Mouse (Mus musculus) adrenal gland, postnatal 0 days (tissue): ENCODE measurements around the gene Vmn1r214. TPM values are rescaled to one million over a fixed set of nuclear protein-coding genes. Genes with fewer than 3 reads are reported as not detected.

Source experiments
- polyA plus RNA-seq: library from polyadenylated mRNA; unstranded; fragments of >200 nt; fragmentation: Nextera tagmentation; extraction: Ambion mirVana; gene quantifications from 2 replicates; pipeline ENCODE4 v1.2.1, GENCODE M21; 2015

Vmn1r214 gene
- polyA plus RNA-seq = not detected in 2 replicates

DNA sequence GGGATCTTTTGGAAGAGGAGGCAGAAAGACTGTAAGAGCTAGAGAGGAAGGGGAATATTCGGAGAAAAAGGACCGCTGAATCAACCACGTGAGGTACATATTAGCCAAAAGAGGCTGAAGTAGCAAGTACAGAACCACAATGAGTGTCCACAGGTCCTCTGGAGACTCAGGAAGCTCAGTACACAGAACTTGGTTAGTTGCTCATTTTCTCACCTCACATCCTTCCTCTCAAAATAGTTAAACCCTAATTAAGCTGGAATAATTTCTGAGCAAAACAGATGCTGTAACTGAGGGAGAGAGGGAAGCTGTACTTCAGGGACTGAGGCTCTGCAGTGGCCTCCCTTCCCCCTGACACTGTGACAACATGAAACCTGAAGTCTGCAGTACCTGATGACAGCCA lies at the start of gene Vmn1r214:
Gene Vmn1r214 (plus strand): TSS at position 301 of the 400 bp plus-strand sequence.

DNA sequence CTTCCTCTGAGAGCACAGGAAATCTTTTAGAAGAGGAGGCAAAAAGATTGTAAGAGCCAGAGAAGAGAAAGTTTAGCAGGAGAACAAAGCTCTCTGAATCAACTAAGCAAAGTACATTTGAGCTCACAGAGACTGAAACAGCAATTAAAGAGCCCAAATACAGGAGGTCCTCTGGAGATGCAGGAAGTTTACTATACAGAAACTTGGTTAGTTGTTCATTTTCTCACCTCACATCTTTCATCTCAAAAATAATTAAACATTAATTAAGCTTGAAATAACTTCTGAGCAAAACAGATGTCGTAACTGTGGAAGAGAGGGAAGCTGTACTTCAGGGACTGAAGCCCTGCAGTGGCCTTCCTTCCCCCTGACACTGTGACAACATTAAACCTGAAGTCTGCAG lies 22.9 kb upstream of the Vmn1r214 start, which contains the start of gene Vmn1r213:
Gene Vmn1r213 (plus strand): TSS at position 301 of the 400 bp plus-strand sequence.

DNA sequence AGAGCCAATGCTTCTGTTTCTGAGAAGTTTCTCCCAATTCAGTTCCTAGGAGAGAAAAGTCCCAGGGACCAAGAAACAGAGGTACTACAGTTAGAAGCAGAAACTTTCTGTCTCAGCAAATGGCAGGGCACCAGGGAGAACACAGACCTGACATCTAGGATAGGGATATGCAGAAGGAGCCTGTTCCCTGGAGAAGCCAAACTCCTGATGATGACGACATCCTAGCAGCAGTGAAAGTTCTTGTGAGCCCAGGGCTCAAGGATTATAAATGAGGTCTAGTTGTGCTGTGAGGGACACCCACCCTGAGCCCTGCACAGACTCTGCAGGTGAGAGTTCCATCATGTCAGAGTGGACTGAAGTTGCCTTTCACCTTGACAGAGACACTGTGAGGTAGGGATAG lies 37.5 kb downstream of the Vmn1r214 start, which contains the start of gene Vmn1r215:
Gene Vmn1r215 (plus strand): TSS at position 301 of the 400 bp plus-strand sequence.

Other genes with a start within 250 kb of the Vmn1r214 start
- not detected in 2 replicates for gene Vmn1r209, start 220.7 kb upstream of the Vmn1r214 start, polyA plus RNA-seq
- gene Vmn1r210, start 199.1 kb upstream of the Vmn1r214 start, polyA plus RNA-seq = not detected in 2 replicates
- not detected in 2 replicates for gene Vmn1r211, start 172.9 kb upstream of the Vmn1r214 start, polyA plus RNA-seq
- gene Vmn1r212, start 146.2 kb upstream of the Vmn1r214 start, polyA plus RNA-seq = not detected in 2 replicates
- gene Vmn1r213, start 22.8 kb upstream of the Vmn1r214 start, polyA plus RNA-seq = not detected in 2 replicates
- not detected in 2 replicates for gene Vmn1r215, start 37.6 kb downstream of the Vmn1r214 start, polyA plus RNA-seq
- not detected in 2 replicates for gene Vmn1r217, start 87.8 kb downstream of the Vmn1r214 start, polyA plus RNA-seq
- not detected in 2 replicates for gene Vmn1r218, start 102.7 kb downstream of the Vmn1r214 start, polyA plus RNA-seq
- gene Vmn1r219, start 128.9 kb downstream of the Vmn1r214 start, polyA plus RNA-seq = not detected in 2 replicates
- gene Vmn1r220, start 157.6 kb downstream of the Vmn1r214 start, polyA plus RNA-seq = not detected in 2 replicates
- not detected in 2 replicates for gene Vmn1r221, start 183.7 kb downstream of the Vmn1r214 start, polyA plus RNA-seq
- not detected in 2 replicates for gene Vmn1r222, start 205.5 kb downstream of the Vmn1r214 start, polyA plus RNA-seq
- not detected in 2 replicates for gene Vmn1r223, start 216.7 kb downstream of the Vmn1r214 start, polyA plus RNA-seq